Comparison of ENCODE assay signal across 9 mouse cellular contexts in genomic region chr17:46856107-46856388, GRCm38 (mm10). TPM values are rescaled to one million over a fixed set of nuclear protein-coding genes. Genes with fewer than 3 reads are reported as not detected.
DNase-seq lines count a peak whose midpoint lies in the region; ATAC-seq and TF ChIP-seq lines count a peak whose summit lies in the region.
"Had no signal": no experiment of that assay in that cellular context is flagged by ENCODE, and none has a peak within 500 bp of the region (broad histone marks: within the 10 kb centered on the region; RNA-seq: fewer than 3 reads in every experiment).

No protein-coding gene starts in this region.

- no peaks in the 10 kb centered on the region for H3K9me3 ChIP-seq in lung, embryonic 14.5 days (ENCODE audit: low read depth, low read length)
- H3K9me3 ChIP-seq in embryonic facial prominence, embryonic 13.5 days = no peaks in the 10 kb centered on the region
- no peaks in the 10 kb centered on the region for H3K9me3 ChIP-seq in intestine, embryonic 16.5 days (ENCODE audit: control insufficient read depth, low read length)
- H3K9me3 ChIP-seq in neural tube, embryonic 14.5 days (ENCODE audit: control insufficient read depth, low read length) = no peaks in the 10 kb centered on the region

- 8% methylated on average over 4 of the region's 4 CpGs for WGBS in lung, embryonic 14.5 days
- 11% methylated on average over 4 of the region's 4 CpGs for WGBS in embryonic facial prominence, embryonic 13.5 days
- WGBS in intestine, embryonic 16.5 days = 4% methylated on average over 4 of the region's 4 CpGs
- WGBS in neural tube, embryonic 14.5 days = 15% methylated on average over 4 of the region's 4 CpGs

- H3K4me2 ChIP-seq in lung, embryonic 14.5 days = peak overlapping the region; percentile 80
- H3K4me2 ChIP-seq in embryonic facial prominence, embryonic 13.5 days = peak overlapping the region; percentile 67
- peak overlapping the region; percentile 61 for H3K4me2 ChIP-seq in intestine, embryonic 16.5 days (ENCODE audit: low read depth, low read length)
- peak overlapping the region; percentile 58 for H3K4me2 ChIP-seq in neural tube, embryonic 14.5 days (ENCODE audit: low read depth, low read length)

- H3K36me3 ChIP-seq in lung, embryonic 14.5 days (ENCODE audit: insufficient read depth) = 0 out of 2 replicates have a peak, but pooled peaks cover 7% of the 10 kb centered on the region
- H3K36me3 ChIP-seq in embryonic facial prominence, embryonic 13.5 days = no peaks in the 10 kb centered on the region
- no peaks in the 10 kb centered on the region for H3K36me3 ChIP-seq in intestine, embryonic 16.5 days (ENCODE audit: control insufficient read depth, insufficient read depth, low read length)
- 0 out of 2 replicates have a peak, but pooled peaks cover 3% of the 10 kb centered on the region for H3K36me3 ChIP-seq in neural tube, embryonic 14.5 days (ENCODE audit: control insufficient read depth, insufficient read depth, low read length)

- peak; percentile 25 for DNase-seq in lung, embryonic 14.5 days
- DNase-seq in lung, postnatal 25 days (ENCODE audit: low spot score) = no peak
- no peak for DNase-seq in ovary, postnatal 14 days (ENCODE audit: low spot score)
- no peak for DNase-seq in kidney, adult 9 months
- DNase-seq in gastrocnemius, postnatal 36 days = no peak

- peaks cover 17% of the 10 kb centered on the region for H3K4me1 ChIP-seq in lung, embryonic 14.5 days (ENCODE audit: insufficient read depth)
- H3K4me1 ChIP-seq in embryonic facial prominence, embryonic 13.5 days = peaks cover 20% of the 10 kb centered on the region
- H3K4me1 ChIP-seq in intestine, embryonic 16.5 days (ENCODE audit: control insufficient read depth, insufficient read depth, low read length) = peaks cover 25% of the 10 kb centered on the region
- peaks cover 32% of the 10 kb centered on the region for H3K4me1 ChIP-seq in neural tube, embryonic 14.5 days (ENCODE audit: control insufficient read depth, insufficient read depth, low read length)

- no peaks in the 10 kb centered on the region for H3K27me3 ChIP-seq in lung, embryonic 14.5 days (ENCODE audit: insufficient read depth, low read length)
- no peaks in the 10 kb centered on the region for H3K27me3 ChIP-seq in embryonic facial prominence, embryonic 13.5 days
- H3K27me3 ChIP-seq in intestine, embryonic 16.5 days (replicated peaks; ENCODE audit: control insufficient read depth, insufficient read depth, low read length) = no peaks in the 10 kb centered on the region
- H3K27me3 ChIP-seq in neural tube, embryonic 14.5 days (ENCODE audit: control insufficient read depth, insufficient read depth, low read length) = no peaks in the 10 kb centered on the region

- intact Hi-C loops in gastrocnemius, postnatal 36 days (cut with DNase I) = no loop called here

- no peak for TF ChIP-seq CTCF in lung, embryonic 14.5 days (IDR thresholded peaks at IDR 0.05; ENCODE audit: low read depth)

- ATAC-seq in lung, embryonic 14.5 days (ENCODE audit: insufficient read depth) = no peak
- ATAC-seq in embryonic facial prominence, embryonic 13.5 days (ENCODE audit: insufficient number of reproducible peaks, insufficient read depth, low FRiP score, low TSS enrichment, low read depth) = no peak
- ATAC-seq in intestine, embryonic 16.5 days = no peak
- ATAC-seq in neural tube, embryonic 14.5 days (ENCODE audit: low read depth) = no peak

- H3K4me3 ChIP-seq in lung, embryonic 14.5 days (ENCODE audit: low read depth, low read length) = peak overlapping the region; percentile 95
- peak overlapping the region; percentile 92 for H3K4me3 ChIP-seq in embryonic facial prominence, embryonic 13.5 days
- peak overlapping the region; percentile 82 for H3K4me3 ChIP-seq in intestine, embryonic 16.5 days (ENCODE audit: low read length)
- H3K4me3 ChIP-seq in neural tube, embryonic 14.5 days (ENCODE audit: low read depth, low read length) = peak overlapping the region; percentile 62

- H3K9ac ChIP-seq in lung, embryonic 14.5 days = peak overlapping the region; percentile 100
- H3K9ac ChIP-seq in embryonic facial prominence, embryonic 13.5 days = peak overlapping the region; percentile 100
- peak overlapping the region; percentile 100 for H3K9ac ChIP-seq in intestine, embryonic 16.5 days (ENCODE audit: low read depth, low read length)
- H3K9ac ChIP-seq in neural tube, embryonic 14.5 days (replicated peaks; ENCODE audit: low read depth, low read length) = peak overlapping the region; percentile 100

- H3K27ac ChIP-seq in lung, embryonic 14.5 days (ENCODE audit: low read depth) = peak overlapping the region; percentile 100
- H3K27ac ChIP-seq in embryonic facial prominence, embryonic 13.5 days = peak overlapping the region; percentile 100
- H3K27ac ChIP-seq in intestine, embryonic 16.5 days (ENCODE audit: low read length) = peak overlapping the region; percentile 100
- peak overlapping the region; percentile 100 for H3K27ac ChIP-seq in neural tube, embryonic 14.5 days (ENCODE audit: low read depth, low read length)

RNA-seq across cellular contexts. Expression of gene Bicral, which starts 2.2 kb away (rescaled TPM):
- 4.7 and 6.5 TPM in 2 replicates for polyA plus RNA-seq in lung, embryonic 14.5 days (2014; fragmentation: Nextera tagmentation; extraction: Ambion mirVana)
- 4.4 and 5.0 TPM in 2 replicates for polyA plus RNA-seq in embryonic facial prominence, embryonic 13.5 days (2015; fragmentation: Nextera tagmentation; extraction: Ambion mirVana)
- 3.0 TPM in 2 replicates for polyA plus RNA-seq in intestine, embryonic 16.5 days (2015; fragmentation: Nextera tagmentation; extraction: Ambion mirVana)
- polyA plus RNA-seq in neural tube, embryonic 14.5 days (2014; fragmentation: Nextera tagmentation; extraction: Ambion mirVana) = 10.8 and 11.5 TPM in 2 replicates
- 10 to 100 TPM in 1 of 2 experiments, 1 to 10 TPM in 1; 8.2 to 12.1 TPM for total RNA-seq in gastrocnemius, postnatal 36 days (2021)

RNA-seq across cellular contexts. Expression of gene Tbcc, which starts 34.4 kb away (rescaled TPM):
- polyA plus RNA-seq in lung, embryonic 14.5 days (2014; fragmentation: Nextera tagmentation; extraction: Ambion mirVana) = 58.5 and 61.2 TPM in 2 replicates
- 58.5 and 63.3 TPM in 2 replicates for polyA plus RNA-seq in embryonic facial prominence, embryonic 13.5 days (2015; fragmentation: Nextera tagmentation; extraction: Ambion mirVana)
- 31.8 and 35.8 TPM in 2 replicates for polyA plus RNA-seq in intestine, embryonic 16.5 days (2015; fragmentation: Nextera tagmentation; extraction: Ambion mirVana)
- polyA plus RNA-seq in neural tube, embryonic 14.5 days (2014; fragmentation: Nextera tagmentation; extraction: Ambion mirVana) = 62.1 and 65.4 TPM in 2 replicates
- total RNA-seq in gastrocnemius, postnatal 36 days (2021) = 1 to 10 TPM; 7.4 to 8.5 TPM

RNA-seq across cellular contexts. Expression of gene Prph2, which starts 54.2 kb away (rescaled TPM):
- polyA plus RNA-seq in lung, embryonic 14.5 days (2014; fragmentation: Nextera tagmentation; extraction: Ambion mirVana) = not detected in 2 replicates
- not detected in 2 replicates for polyA plus RNA-seq in embryonic facial prominence, embryonic 13.5 days (2015; fragmentation: Nextera tagmentation; extraction: Ambion mirVana)
- not detected in 2 replicates for polyA plus RNA-seq in intestine, embryonic 16.5 days (2015; fragmentation: Nextera tagmentation; extraction: Ambion mirVana)
- polyA plus RNA-seq in neural tube, embryonic 14.5 days (2014; fragmentation: Nextera tagmentation; extraction: Ambion mirVana) = not detected in 2 replicates
- total RNA-seq in gastrocnemius, postnatal 36 days (2021) = not detected
- total RNA-seq: left cerebral cortex, postnatal 4 days had no signal
